Mouse (Mus musculus) thymus, postnatal 14 days (tissue): ENCODE measurements around the gene Mapk1.
"Not testable (repeated sequence)": the region's sequence is repeated elsewhere in the genome, so short reads cannot be mapped to it uniquely, and the experiment has no call there.

Experiments
- DNase-seq: peaks from one replicate; pipeline ENCODE4 v3.0.0; 2021

Mapk1 gene

GRCm38 (mm10) chr16:16983131-16983533 is at the start of gene Mapk1:
Gene Mapk1, plus strand, starts transcription at chr16:16983382.
- peak; percentile 98 for DNase-seq

GRCm38 (mm10) chr16:16939543-16939942 is 43.6 kb upstream of the Mapk1 start:
- DNase-seq, result no peak

GRCm38 (mm10) chr16:16941078-16941477 is 42.1 kb upstream of the Mapk1 start:
- DNase-seq, result no peak

GRCm38 (mm10) chr16:16958575-16958974 is 24.6 kb upstream of the Mapk1 start:
- DNase-seq, result no peak

GRCm38 (mm10) chr16:16959907-16960306 is 23.3 kb upstream of the Mapk1 start:
- no peak for DNase-seq

GRCm38 (mm10) chr16:16965149-16965548 is 18.0 kb upstream of the Mapk1 start:
- DNase-seq, result no peak

- DNase-seq, result no peak
Measured at GRCm38 (mm10) chr16:16966290-16966689, 16.9 kb upstream of the Mapk1 start.

- DNase-seq, result no peak
Measured at GRCm38 (mm10) chr16:16978061-16978460, 5.1 kb upstream of the Mapk1 start.

- no peak for DNase-seq
Measured at GRCm38 (mm10) chr16:16978765-16979164, 4.4 kb upstream of the Mapk1 start.

- no peak for DNase-seq
Measured at GRCm38 (mm10) chr16:16982636-16983035, 546 bp upstream of the Mapk1 start.

- DNase-seq, result no peak
Measured at GRCm38 (mm10) chr16:16983534-16984422, 596 bp downstream of the Mapk1 start.

- DNase-seq, result no peak
Measured at GRCm38 (mm10) chr16:16984423-16984941, 1.3 kb downstream of the Mapk1 start.

- DNase-seq, result no peak
Measured at GRCm38 (mm10) chr16:16987248-16987647, 4.1 kb downstream of the Mapk1 start.

GRCm38 (mm10) chr16:16988842-16989241 is 5.7 kb downstream of the Mapk1 start:
- DNase-seq, result no peak

- no peak for DNase-seq
Measured at GRCm38 (mm10) chr16:16990021-16990420, 6.8 kb downstream of the Mapk1 start.

- DNase-seq, result peak; percentile 13
Measured at GRCm38 (mm10) chr16:16994426-16995052, 11.4 kb downstream of the Mapk1 start.

GRCm38 (mm10) chr16:16996121-16996729 is 13.0 kb downstream of the Mapk1 start:
- DNase-seq, result not testable (repeated sequence)

- no peak for DNase-seq
Measured at GRCm38 (mm10) chr16:17001109-17001508, 17.9 kb downstream of the Mapk1 start.

- no peak for DNase-seq
Measured at GRCm38 (mm10) chr16:17007070-17007469, 23.9 kb downstream of the Mapk1 start.

- no peak for DNase-seq
Measured at GRCm38 (mm10) chr16:17010036-17010435, 26.9 kb downstream of the Mapk1 start.

GRCm38 (mm10) chr16:17012583-17012982 is 29.4 kb downstream of the Mapk1 start:
- DNase-seq, result no peak

- no peak for DNase-seq
Measured at GRCm38 (mm10) chr16:17015111-17015852, 32.1 kb downstream of the Mapk1 start.

- no peak for DNase-seq
Measured at GRCm38 (mm10) chr16:17015853-17016230, 32.7 kb downstream of the Mapk1 start.
